Mouse (Mus musculus): ENCODE data around the gene Pik3r5. TPM values are rescaled to one million over a fixed set of nuclear protein-coding genes. Genes with fewer than 3 reads are reported as not detected.

Pik3r5 gene
- polyA plus RNA-seq, 1 experiment from 2014 or later: 0.26 TPM

DNA sequence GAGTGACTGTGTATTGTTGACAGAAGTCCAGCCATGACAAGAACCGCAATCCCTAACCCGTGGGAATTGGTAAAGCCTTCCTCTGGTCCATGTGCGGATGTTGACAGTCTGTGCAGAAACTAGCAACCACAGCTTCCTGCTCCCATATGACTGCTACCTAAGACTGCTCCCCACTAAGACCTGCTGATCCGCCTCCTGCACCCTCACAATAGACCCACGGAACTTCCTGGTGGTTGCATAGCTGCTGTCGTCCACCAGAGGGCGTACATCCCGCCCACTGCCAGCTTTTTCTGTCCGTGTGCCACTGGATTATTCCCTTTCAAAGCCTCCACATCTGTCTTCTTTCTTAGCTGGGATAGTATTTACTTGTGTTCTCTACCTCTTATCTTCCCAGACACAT is 14.1 kb upstream of the Pik3r5 start:
- Histone ChIP-seq H3K27me3 (replicated peaks; ENCODE audit: control insufficient read depth, insufficient read depth, low read length) (no peaks in the 10 kb centered on the region), H3K4me2 (ENCODE audit: low read length) (no peak overlapping the region), H3K4me1 (ENCODE audit: control insufficient read depth, insufficient read depth, low read depth, low read length) (no peaks in the 10 kb centered on the region), H3K9ac (ENCODE audit: low read depth, low read length) (no peak overlapping the region), H3K27ac (ENCODE audit: low read depth, low read length) (no peak overlapping the region), H3K9me3 (ENCODE audit: control insufficient read depth, low read length) (peaks cover 6% of the 10 kb centered on the region; the same call in 1 of the 2 replicates), H3K36me3 (ENCODE audit: control insufficient read depth, insufficient read depth, low read length) (no peaks in the 10 kb centered on the region), H3K4me3 (ENCODE audit: low read length) (no peak overlapping the region)
- ATAC-seq: no peak
- 42% methylated on average over 9 of the region's 9 CpGs for WGBS

DNA sequence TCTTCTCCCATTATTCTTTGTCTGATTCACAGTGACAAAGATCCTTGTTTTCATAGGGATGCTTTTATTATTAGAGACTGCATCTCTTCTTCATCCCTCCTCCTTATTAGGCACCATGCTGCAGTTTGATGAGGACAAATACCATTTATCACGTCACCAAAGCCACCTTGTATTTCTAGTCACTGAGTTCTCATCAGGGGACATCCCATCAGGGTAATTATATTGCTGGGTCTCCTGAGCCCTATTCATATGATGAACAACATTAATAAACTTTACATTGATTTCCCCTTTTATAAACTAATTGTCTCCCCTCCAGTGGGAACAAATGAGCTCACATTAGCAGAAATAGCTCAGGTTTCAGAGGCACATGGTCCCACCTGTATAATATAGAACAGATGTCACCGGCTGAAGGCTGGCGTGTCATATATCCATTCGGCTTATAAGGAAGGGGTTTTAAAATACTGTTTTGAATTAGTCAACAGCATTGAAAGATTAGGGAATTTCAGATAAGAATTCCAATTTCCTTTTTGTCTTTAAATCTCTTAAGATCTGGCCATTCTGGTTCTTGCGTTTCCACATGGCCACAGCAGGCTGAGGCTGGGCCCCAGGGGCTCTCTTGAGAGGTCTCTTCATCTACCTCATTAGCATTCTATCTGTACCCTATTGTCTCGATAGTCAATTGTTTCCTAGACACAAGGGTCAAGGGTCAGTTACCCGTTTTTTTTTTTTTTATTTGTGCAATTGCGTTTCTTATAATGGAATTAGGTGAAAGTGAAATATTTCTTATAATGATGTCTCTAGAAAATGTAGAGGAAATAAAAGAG is 6.2 kb upstream of the Pik3r5 start:
- H3K36me3 ChIP-seq (ENCODE audit: control insufficient read depth, insufficient read depth, low read length): no peaks in the 10 kb centered on the region
- no peaks in the 10 kb centered on the region for H3K27me3 ChIP-seq (replicated peaks; ENCODE audit: control insufficient read depth, insufficient read depth, low read length)
- H3K4me3 ChIP-seq (ENCODE audit: low read length): no peak overlapping the region
- H3K9ac ChIP-seq (ENCODE audit: low read depth, low read length): no peak overlapping the region
- H3K27ac ChIP-seq (ENCODE audit: low read depth, low read length): no peak overlapping the region
- no peak overlapping the region for H3K4me2 ChIP-seq (ENCODE audit: low read length)
- no peaks in the 10 kb centered on the region for H3K9me3 ChIP-seq (ENCODE audit: control insufficient read depth, low read length)
- no peak for ATAC-seq
- H3K4me1 ChIP-seq (ENCODE audit: control insufficient read depth, insufficient read depth, low read depth, low read length): no peaks in the 10 kb centered on the region
- WGBS: 18% methylated on average over 8 of the region's 8 CpGs

DNA sequence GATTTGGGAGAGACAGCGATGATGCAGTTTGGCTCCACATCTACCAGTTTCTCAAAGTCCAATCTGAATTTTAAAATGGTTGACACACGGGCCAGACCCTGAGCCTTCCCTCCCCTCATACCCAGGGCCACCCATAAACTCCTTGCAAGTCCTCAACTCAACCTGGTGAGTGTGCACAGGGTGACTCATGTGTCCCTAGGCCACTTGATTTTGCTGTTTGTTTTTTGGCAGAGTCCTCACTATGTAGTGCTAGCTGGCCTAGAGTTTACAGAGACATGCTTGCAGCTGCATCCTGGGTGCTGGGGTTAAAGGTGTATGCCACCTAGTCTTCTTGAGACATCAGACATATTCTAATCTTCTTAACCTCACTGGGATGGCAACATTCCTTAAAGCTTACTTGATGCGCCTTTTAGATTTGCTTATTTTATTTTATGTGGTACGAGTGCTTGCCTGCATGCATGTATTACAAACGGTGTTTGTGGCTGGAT is 4.8 kb upstream of the Pik3r5 start:
- Histone ChIP-seq H3K4me3 (ENCODE audit: low read length) (no peak overlapping the region), H3K9me3 (ENCODE audit: control insufficient read depth, low read length) (no peaks in the 10 kb centered on the region), H3K4me1 (ENCODE audit: control insufficient read depth, insufficient read depth, low read depth, low read length) (peaks cover 4% of the 10 kb centered on the region; the same call in 1 of the 2 replicates), H3K27ac (ENCODE audit: low read depth, low read length) (no peak overlapping the region), H3K27me3 (replicated peaks; ENCODE audit: control insufficient read depth, insufficient read depth, low read length) (no peaks in the 10 kb centered on the region), H3K4me2 (ENCODE audit: low read length) (no peak overlapping the region), H3K36me3 (ENCODE audit: control insufficient read depth, insufficient read depth, low read length) (no peaks in the 10 kb centered on the region), H3K9ac (ENCODE audit: low read depth, low read length) (no peak overlapping the region)
- 83% methylated on average over 5 of the region's 5 CpGs for WGBS
- ATAC-seq: no peak

DNA sequence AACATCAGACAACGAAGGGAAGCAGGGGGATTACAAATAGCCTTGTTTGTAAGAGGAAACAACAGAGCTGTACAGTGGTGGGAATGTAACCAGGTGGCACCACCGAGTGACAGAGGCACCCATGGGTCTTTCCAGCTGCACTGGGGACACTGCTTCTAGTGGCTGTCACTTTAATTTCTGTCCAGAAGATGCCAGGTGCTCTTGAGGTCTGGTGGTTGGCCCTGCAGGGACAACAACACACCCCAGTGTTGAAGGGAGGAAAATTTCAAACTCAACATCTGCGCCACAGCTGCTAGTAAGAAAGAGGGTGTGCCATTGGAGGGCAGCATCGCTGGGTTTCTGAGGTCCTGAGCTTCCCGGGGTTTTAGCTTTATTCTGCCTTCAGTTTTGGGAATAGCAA is 1.3 kb upstream of the Pik3r5 start:
- Histone ChIP-seq H3K27me3 (replicated peaks; ENCODE audit: control insufficient read depth, insufficient read depth, low read length) (0 out of 2 replicates have a peak, but pooled peaks cover 3% of the 10 kb centered on the region), H3K4me3 (ENCODE audit: low read length) (no peak overlapping the region), H3K9ac (ENCODE audit: low read depth, low read length) (no peak overlapping the region), H3K27ac (ENCODE audit: low read depth, low read length) (no peak overlapping the region), H3K36me3 (ENCODE audit: control insufficient read depth, insufficient read depth, low read length) (no peaks in the 10 kb centered on the region), H3K9me3 (ENCODE audit: control insufficient read depth, low read length) (no peaks in the 10 kb centered on the region), H3K4me2 (ENCODE audit: low read length) (no peak overlapping the region), H3K4me1 (ENCODE audit: control insufficient read depth, insufficient read depth, low read depth, low read length) (peaks cover 5% of the 10 kb centered on the region; the same call in 1 of the 2 replicates)
- 67% methylated on average over 5 of the region's 5 CpGs for WGBS
- ATAC-seq: no peak

DNA sequence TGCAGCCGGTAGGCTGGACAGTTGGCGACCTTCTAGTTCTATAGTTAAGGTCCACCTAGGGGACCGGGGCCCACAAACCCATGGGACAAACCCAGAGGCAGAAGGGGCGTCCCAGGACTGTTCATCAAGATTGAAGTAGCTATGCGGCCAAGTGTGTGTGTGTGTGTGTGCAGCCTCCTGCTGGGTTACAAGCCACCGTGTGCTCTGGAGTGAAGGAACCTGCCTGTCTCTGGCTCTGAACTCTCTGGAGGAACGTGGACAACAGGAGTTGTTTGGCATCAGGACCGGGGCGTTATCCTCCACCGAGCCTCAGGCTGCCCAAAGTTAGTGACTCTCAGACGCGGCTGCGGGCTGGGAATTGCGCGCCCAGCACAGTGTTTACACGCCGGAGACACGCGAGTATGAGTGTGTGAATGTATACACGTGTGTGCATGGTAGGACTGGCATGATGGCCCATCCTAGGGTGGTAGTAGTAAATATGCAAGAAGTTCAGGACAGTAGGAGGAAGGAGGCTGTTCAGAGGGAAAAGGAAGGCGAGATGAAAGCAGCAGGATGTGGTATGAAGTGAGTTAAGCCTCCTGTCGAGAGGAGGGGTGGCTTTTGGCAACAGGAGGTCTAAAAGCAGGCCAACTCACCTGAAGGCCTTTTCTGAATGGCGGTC is 570 bp downstream of the Pik3r5 start:
- no peaks in the 10 kb centered on the region for H3K36me3 ChIP-seq (ENCODE audit: control insufficient read depth, insufficient read depth, low read length)
- H3K9me3 ChIP-seq (ENCODE audit: control insufficient read depth, low read length): no peaks in the 10 kb centered on the region
- peak overlapping the region; percentile 41 for H3K4me3 ChIP-seq (ENCODE audit: low read length)
- ATAC-seq: peak; percentile 34
- peak overlapping the region; percentile 52 for H3K9ac ChIP-seq (ENCODE audit: low read depth, low read length)
- 31% methylated on average over 23 of the region's 23 CpGs for WGBS
- peak overlapping the region; percentile 69 for H3K4me2 ChIP-seq (ENCODE audit: low read length)
- H3K27ac ChIP-seq (ENCODE audit: low read depth, low read length): no peak overlapping the region
- peaks cover 5% of the 10 kb centered on the region; the same call in 1 of the 2 replicates for H3K4me1 ChIP-seq (ENCODE audit: control insufficient read depth, insufficient read depth, low read depth, low read length)
- 0 out of 2 replicates have a peak, but pooled peaks cover 3% of the 10 kb centered on the region for H3K27me3 ChIP-seq (replicated peaks; ENCODE audit: control insufficient read depth, insufficient read depth, low read length)

DNA sequence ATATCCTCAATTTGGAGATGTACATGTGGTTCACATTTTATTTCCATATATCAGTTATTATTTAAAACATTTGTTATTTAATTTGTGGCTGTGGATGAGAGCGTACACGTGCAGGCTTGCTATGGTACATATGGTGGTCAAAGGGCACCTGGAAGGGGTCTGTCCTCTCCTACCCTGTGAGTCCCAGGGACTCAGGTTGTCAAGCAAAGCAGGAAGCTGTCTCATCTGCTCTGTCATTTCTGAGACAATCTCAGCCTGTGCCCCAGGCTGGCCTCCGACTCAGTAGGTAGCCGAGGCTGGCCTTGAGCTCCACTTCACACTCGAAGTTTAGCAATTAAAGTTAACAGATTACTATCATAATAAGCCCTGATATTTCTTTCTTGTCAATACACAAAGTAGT is 1.6 kb downstream of the Pik3r5 start:
- Histone ChIP-seq H3K4me3 (ENCODE audit: low read length) (no peak overlapping the region), H3K27ac (ENCODE audit: low read depth, low read length) (no peak overlapping the region), H3K4me2 (ENCODE audit: low read length) (no peak overlapping the region), H3K4me1 (ENCODE audit: control insufficient read depth, insufficient read depth, low read depth, low read length) (peaks cover 5% of the 10 kb centered on the region; the same call in 1 of the 2 replicates), H3K9me3 (ENCODE audit: control insufficient read depth, low read length) (no peaks in the 10 kb centered on the region), H3K9ac (ENCODE audit: low read depth, low read length) (no peak overlapping the region), H3K27me3 (replicated peaks; ENCODE audit: control insufficient read depth, insufficient read depth, low read length) (0 out of 2 replicates have a peak, but pooled peaks cover 3% of the 10 kb centered on the region), H3K36me3 (ENCODE audit: control insufficient read depth, insufficient read depth, low read length) (no peaks in the 10 kb centered on the region)
- WGBS: 91% methylated on average over 5 of the region's 5 CpGs
- ATAC-seq: no peak

DNA sequence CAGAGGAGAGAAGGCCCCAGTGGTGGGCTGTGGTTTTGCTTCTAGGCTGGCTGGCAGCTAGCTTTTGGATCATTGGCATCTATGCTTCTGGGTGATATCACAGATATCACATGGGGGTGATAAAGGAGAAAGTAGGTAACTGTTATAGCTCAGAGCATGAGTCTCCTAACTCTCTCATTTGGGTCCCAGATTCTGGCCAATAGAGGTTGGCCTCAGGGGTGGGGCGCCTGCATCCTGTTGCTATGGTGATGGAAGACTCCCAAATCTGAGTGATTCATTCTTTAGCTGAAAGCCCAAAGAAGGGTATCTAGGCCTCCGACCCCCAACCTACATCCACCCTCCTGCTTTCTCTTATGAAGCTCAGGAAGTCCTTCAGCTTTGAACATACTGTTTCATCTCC is 2.8 kb downstream of the Pik3r5 start:
- Histone ChIP-seq H3K4me3 (ENCODE audit: low read length) (no peak overlapping the region), H3K36me3 (ENCODE audit: control insufficient read depth, insufficient read depth, low read length) (no peaks in the 10 kb centered on the region), H3K27me3 (replicated peaks; ENCODE audit: control insufficient read depth, insufficient read depth, low read length) (0 out of 2 replicates have a peak, but pooled peaks cover 3% of the 10 kb centered on the region), H3K27ac (ENCODE audit: low read depth, low read length) (no peak overlapping the region), H3K4me1 (ENCODE audit: control insufficient read depth, insufficient read depth, low read depth, low read length) (peaks cover 5% of the 10 kb centered on the region; the same call in 1 of the 2 replicates), H3K4me2 (ENCODE audit: low read length) (no peak overlapping the region), H3K9me3 (ENCODE audit: control insufficient read depth, low read length) (no peaks in the 10 kb centered on the region), H3K9ac (ENCODE audit: low read depth, low read length) (no peak overlapping the region)
- ATAC-seq: no peak
- 97% methylated on average over 2 of the region's 2 CpGs for WGBS

DNA sequence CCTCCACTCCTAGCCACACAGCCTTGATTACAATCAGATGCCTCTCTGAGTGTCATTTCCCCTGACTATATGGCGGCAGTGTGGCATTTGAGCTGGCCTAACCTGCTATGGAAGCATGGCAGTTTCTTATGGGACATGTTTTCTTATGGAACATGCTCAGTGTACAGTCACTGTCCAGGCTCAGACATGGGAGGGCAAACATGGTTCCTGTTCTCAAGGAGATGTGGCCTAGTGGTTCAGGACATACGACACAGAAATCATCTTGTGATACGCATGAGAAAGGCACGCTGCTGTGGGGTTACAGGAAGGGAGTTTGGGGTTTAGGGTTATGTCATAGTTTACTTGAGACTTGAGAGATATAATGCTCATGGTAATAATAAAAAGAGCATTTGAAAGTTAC is 3.7 kb downstream of the Pik3r5 start:
- H3K9ac ChIP-seq (ENCODE audit: low read depth, low read length): no peak overlapping the region
- H3K9me3 ChIP-seq (ENCODE audit: control insufficient read depth, low read length): no peaks in the 10 kb centered on the region
- H3K4me2 ChIP-seq (ENCODE audit: low read length): no peak overlapping the region
- 0 out of 2 replicates have a peak, but pooled peaks cover 3% of the 10 kb centered on the region for H3K27me3 ChIP-seq (replicated peaks; ENCODE audit: control insufficient read depth, insufficient read depth, low read length)
- H3K4me1 ChIP-seq (ENCODE audit: control insufficient read depth, insufficient read depth, low read depth, low read length): peaks cover 5% of the 10 kb centered on the region; the same call in 1 of the 2 replicates
- H3K4me3 ChIP-seq (ENCODE audit: low read length): no peak overlapping the region
- 97% methylated on average over 4 of the region's 4 CpGs for WGBS
- no peaks in the 10 kb centered on the region for H3K36me3 ChIP-seq (ENCODE audit: control insufficient read depth, insufficient read depth, low read length)
- no peak overlapping the region for H3K27ac ChIP-seq (ENCODE audit: low read depth, low read length)
- no peak for ATAC-seq

DNA sequence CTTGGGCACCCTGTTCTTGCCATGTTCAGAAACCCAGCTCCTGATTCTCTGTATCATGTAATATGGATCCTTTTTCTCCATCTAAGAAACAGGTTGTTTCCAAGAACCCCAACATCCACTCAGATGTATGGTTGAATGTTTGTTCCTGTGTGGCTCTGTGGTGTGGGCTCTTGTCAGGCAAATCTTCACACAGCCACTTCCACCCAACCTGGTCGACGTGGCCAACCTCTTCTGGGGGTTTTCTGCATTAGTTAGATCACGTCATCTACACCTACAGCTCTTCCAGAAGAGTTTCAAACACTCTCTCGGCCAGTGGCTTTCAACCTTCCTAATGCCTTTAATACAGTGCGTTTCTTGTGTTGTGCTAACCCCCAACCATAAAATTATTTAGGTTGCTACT is 4.5 kb downstream of the Pik3r5 start:
- 87% methylated on average over 5 of the region's 5 CpGs for WGBS
- no peak overlapping the region for H3K27ac ChIP-seq (ENCODE audit: low read depth, low read length)
- ATAC-seq: no peak

More for the DNA sequence above, 4.5 kb downstream of the Pik3r5 start:
- Histone ChIP-seq H3K27me3 (replicated peaks; ENCODE audit: control insufficient read depth, insufficient read depth, low read length) (0 out of 2 replicates have a peak, but pooled peaks cover 3% of the 10 kb centered on the region), H3K4me3 (ENCODE audit: low read length) (no peak overlapping the region), H3K36me3 (ENCODE audit: control insufficient read depth, insufficient read depth, low read length) (no peaks in the 10 kb centered on the region), H3K4me1 (ENCODE audit: control insufficient read depth, insufficient read depth, low read depth, low read length) (peaks cover 5% of the 10 kb centered on the region; the same call in 1 of the 2 replicates), H3K9me3 (ENCODE audit: control insufficient read depth, low read length) (no peaks in the 10 kb centered on the region), H3K4me2 (ENCODE audit: low read length) (no peak overlapping the region), H3K9ac (ENCODE audit: low read depth, low read length) (no peak overlapping the region)

Measured in hindbrain, embryonic 16.5 days (tissue).